Mouse (Mus musculus) stomach, postnatal 0 days (tissue): Measurements from ENCODE around the gene Scn5a.

Source experiments
- CTCF ChIP-seq: IDR thresholded peaks from 2 replicates; pipeline ENCODE4 v1.5.1; 2016; ENCODE audit warnings: antibody characterized with exemption, low read depth, mild to moderate bottlenecking, moderate library complexity
- EP300 ChIP-seq: optimal IDR thresholded peaks from 2 replicates; pipeline ENCODE3; 2016; ENCODE audit warnings: antibody characterized with exemption

- TF ChIP-seq EP300 = no peak
- no peak for TF ChIP-seq CTCF
These were observed 113.8 kb downstream of the Scn5a start for GRCm38 (mm10) chr9:119465056-119465455.
